Mouse (Mus musculus): ENCODE results near the gene Vamp5. TPM values are rescaled to one million over a fixed set of nuclear protein-coding genes. Genes with fewer than 3 reads are reported as not detected.

Vamp5 gene
- polyA plus RNA-seq, 1 experiment from 2014 or later, result 19.4 TPM

DNA sequence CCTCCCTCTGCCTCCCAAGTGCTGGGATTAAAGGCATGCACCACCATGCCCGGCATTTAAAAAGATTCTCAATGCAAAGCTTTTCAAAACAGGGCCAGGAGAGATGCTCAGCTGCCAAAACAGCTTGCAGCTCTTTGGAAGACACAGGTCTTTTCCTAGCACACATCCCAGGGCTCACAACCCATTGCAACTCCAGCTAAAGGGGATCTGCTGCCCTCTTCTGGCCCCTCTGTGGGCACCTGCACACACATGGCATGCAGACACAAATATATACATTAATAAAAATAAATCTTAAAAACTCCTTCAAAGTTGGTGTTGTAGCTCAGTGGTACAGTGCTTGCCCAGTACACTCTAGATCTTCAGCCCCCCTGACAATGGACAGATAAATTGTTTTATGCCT, 29.7 kb upstream of the Vamp5 start:
- Histone ChIP-seq H3K4me1 (replicated peaks) (peaks cover 2% of the 10 kb centered on the region), H3K27me3 (replicated peaks) (no peaks in the 10 kb centered on the region), H3K9ac (no peak overlapping the region), H3K4me3 (replicated peaks) (no peak overlapping the region), H3K9me3 (no peaks in the 10 kb centered on the region), H3K27ac (no peak overlapping the region), H3K4me2 (replicated peaks) (no peak overlapping the region), H3K36me3 (no peaks in the 10 kb centered on the region)
- WGBS, result 25% methylated on average over 1 of the region's 1 CpGs
- ATAC-seq, result no peak

DNA sequence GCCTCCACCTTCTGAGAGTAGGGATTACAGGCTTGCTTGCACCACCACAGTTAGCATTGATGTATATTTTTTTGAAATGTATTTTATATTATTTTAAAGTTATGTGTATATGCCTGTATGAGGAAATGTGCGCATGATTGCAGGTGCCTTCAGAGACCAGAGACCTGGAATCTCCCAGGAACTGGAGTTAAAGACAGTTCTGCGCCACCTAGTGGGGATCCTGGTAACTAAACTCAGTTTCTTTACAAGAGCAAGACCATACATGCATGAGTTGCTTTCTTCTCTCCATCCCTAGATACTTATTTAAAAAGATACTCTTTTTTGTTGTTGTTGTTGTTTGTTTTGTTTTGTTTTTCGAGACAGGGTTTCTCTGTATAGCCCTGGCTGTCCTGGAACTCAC, 29.3 kb upstream of the Vamp5 start:
- Histone ChIP-seq H3K27me3 (replicated peaks) (no peaks in the 10 kb centered on the region), H3K36me3 (no peaks in the 10 kb centered on the region), H3K27ac (no peak overlapping the region), H3K9ac (no peak overlapping the region), H3K4me1 (replicated peaks) (no peaks in the 10 kb centered on the region), H3K4me2 (replicated peaks) (no peak overlapping the region), H3K9me3 (no peaks in the 10 kb centered on the region), H3K4me3 (replicated peaks) (no peak overlapping the region)
- ATAC-seq, result no peak
- WGBS, result 9% methylated on average over 3 of the region's 3 CpGs

DNA sequence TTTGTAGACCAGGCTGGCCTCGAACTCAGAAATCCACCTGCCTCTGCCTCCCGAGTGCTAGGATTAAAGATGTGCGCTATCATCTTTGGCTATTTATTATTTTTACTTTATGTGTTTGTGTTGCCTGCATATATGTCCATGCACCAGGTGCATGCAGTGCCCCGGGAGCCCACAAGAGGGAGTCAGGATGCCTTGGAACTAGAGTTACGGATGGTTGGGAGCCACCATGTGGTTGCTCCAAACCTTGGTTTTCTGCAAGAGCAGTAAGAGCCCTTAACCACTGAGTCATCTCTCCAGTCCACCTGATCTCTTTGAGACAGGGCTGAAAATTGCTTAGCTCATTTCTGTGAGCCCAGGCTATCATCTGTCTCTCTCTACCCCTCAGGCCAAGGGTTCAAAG, 26.9 kb upstream of the Vamp5 start:
- no peaks in the 10 kb centered on the region for H3K9me3 ChIP-seq
- H3K27me3 ChIP-seq (replicated peaks), result no peaks in the 10 kb centered on the region
- H3K36me3 ChIP-seq, result no peaks in the 10 kb centered on the region
- no peak overlapping the region for H3K9ac ChIP-seq
- H3K4me2 ChIP-seq (replicated peaks), result no peak overlapping the region
- H3K4me1 ChIP-seq (replicated peaks), result no peaks in the 10 kb centered on the region
- WGBS, result 3% methylated on average over 5 of the region's 5 CpGs
- peak; percentile 76 for ATAC-seq
- no peak overlapping the region for H3K4me3 ChIP-seq (replicated peaks)
- H3K27ac ChIP-seq, result no peak overlapping the region

DNA sequence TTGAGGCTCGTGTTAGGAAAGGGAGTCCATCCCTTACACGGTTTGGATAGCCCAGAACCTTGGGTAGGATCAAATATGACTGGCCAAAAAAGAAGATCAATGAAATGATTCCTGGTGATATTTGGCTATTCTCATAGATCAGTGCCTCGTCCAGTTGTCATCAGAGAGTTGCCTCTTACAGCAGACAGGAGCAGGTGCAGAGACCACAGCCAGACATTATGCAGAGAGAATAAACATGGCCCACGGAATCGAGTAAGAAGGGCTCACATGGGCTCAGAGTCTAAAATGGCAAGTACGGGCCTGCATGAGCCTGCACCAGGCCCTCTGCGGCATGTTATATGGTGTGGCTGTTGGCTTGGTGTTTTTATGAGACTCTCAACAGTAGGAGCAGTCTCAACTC, 25.1 kb upstream of the Vamp5 start:
- ATAC-seq, result no peak
- Histone ChIP-seq H3K27me3 (replicated peaks) (no peaks in the 10 kb centered on the region), H3K9me3 (no peaks in the 10 kb centered on the region), H3K4me3 (replicated peaks) (no peak overlapping the region), H3K4me2 (replicated peaks) (no peak overlapping the region), H3K9ac (no peak overlapping the region), H3K36me3 (no peaks in the 10 kb centered on the region), H3K4me1 (replicated peaks) (no peaks in the 10 kb centered on the region), H3K27ac (no peak overlapping the region)
- 74% methylated on average over 7 of the region's 7 CpGs for WGBS

DNA sequence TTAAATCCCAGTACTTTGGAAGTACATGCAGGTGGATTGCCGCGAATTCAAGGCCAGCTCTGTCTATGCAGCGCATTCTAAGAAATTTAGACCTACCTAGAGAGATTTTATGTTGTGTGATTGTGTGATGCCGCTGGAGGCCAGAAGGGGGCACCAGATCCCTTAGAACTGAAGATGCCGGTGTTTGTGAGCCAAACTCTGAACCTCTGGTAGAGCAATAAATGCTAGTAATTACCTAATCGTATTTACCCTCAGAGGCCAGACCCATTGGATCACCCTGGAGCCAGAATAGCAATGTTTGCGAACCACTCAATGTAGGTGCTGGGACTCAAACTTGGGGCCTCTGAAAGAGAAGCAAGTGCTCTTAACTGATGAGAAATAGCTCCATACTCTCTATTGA, 21.6 kb upstream of the Vamp5 start:
- H3K27ac ChIP-seq, result no peak overlapping the region
- H3K9ac ChIP-seq, result no peak overlapping the region
- H3K9me3 ChIP-seq, result no peaks in the 10 kb centered on the region
- H3K4me1 ChIP-seq (replicated peaks), result no peaks in the 10 kb centered on the region
- no peaks in the 10 kb centered on the region for H3K27me3 ChIP-seq (replicated peaks)
- no peak overlapping the region for H3K4me3 ChIP-seq (replicated peaks)
- 28% methylated on average over 7 of the region's 7 CpGs for WGBS
- H3K4me2 ChIP-seq (replicated peaks), result no peak overlapping the region
- ATAC-seq, result peak; percentile 64; the same call in 1 of the 2 replicates
- H3K36me3 ChIP-seq, result no peaks in the 10 kb centered on the region

DNA sequence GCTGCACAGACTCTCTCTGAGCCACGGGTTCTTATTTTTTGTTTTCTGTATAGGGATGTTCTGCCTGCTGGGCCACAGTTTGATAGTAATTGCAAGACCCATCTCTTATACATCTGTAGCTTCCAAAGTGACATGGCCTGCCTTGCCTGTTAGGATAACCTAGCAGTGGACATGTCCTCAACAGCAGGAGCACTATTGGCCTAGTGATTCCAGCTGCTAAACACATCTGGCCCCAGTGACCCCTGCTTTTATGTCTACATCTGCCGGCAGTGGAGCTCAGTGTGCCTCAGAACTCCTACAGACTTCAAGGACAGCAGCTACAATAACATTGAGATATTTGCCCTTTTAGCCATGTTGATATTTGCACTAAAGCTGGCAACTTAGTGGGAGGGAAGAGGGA, 19.7 kb upstream of the Vamp5 start:
- Histone ChIP-seq H3K36me3 (no peaks in the 10 kb centered on the region), H3K9ac (no peak overlapping the region), H3K27ac (no peak overlapping the region), H3K4me1 (replicated peaks) (no peaks in the 10 kb centered on the region), H3K27me3 (replicated peaks) (no peaks in the 10 kb centered on the region), H3K4me2 (replicated peaks) (no peak overlapping the region), H3K9me3 (no peaks in the 10 kb centered on the region), H3K4me3 (replicated peaks) (no peak overlapping the region)
- 61% methylated on average over 2 of the region's 2 CpGs for WGBS
- no peak for ATAC-seq

DNA sequence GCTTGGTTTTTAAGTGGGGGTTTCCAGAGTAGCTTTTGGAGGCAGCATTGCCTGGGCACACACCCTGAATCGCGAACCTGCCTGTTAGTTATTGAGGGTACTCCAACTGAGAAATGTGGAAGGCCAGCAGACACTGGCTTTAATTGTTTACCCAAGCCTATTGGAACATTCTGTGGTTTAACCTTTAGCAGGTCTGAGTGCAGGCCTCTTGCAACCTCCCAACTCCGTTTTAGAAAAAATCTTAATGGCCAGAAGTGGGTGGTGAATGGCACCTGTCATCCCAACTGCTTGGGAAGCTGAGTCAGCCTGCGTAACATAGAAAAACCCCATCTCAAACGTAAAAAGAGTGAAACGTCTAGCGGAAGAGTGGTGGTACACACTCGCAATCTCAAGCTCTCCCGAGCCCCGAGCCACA, 16.6 kb upstream of the Vamp5 start:
- WGBS, result 73% methylated on average over 10 of the region's 10 CpGs
- H3K4me2 ChIP-seq (replicated peaks), result no peak overlapping the region
- no peaks in the 10 kb centered on the region for H3K27me3 ChIP-seq (replicated peaks)
- ATAC-seq, result no peak
- no peaks in the 10 kb centered on the region for H3K9me3 ChIP-seq
- H3K9ac ChIP-seq, result no peak overlapping the region
- no peak overlapping the region for H3K4me3 ChIP-seq (replicated peaks)
- H3K27ac ChIP-seq, result no peak overlapping the region
- H3K4me1 ChIP-seq (replicated peaks), result no peaks in the 10 kb centered on the region
- no peaks in the 10 kb centered on the region for H3K36me3 ChIP-seq

DNA sequence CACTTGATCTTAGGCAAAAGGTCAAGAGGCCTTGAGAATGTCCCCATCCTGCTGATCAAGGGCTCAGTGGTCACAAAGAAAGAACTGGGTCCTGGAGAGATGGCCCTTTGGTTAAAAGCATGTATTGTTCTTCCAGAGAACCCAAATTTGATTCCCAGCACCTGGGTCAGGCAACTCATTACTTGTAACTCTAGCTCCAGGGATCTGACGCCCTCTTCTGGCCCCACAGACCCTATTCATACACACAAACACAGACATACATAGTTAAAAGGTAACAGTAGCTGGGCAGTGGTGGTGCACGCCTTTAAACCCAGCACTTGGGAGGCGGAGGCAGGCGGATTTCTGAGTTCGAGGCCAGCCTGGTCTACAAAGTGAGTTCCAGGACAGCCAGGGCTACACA, 12.1 kb upstream of the Vamp5 start:
- WGBS, result 91% methylated on average over 5 of the region's 5 CpGs

DNA sequence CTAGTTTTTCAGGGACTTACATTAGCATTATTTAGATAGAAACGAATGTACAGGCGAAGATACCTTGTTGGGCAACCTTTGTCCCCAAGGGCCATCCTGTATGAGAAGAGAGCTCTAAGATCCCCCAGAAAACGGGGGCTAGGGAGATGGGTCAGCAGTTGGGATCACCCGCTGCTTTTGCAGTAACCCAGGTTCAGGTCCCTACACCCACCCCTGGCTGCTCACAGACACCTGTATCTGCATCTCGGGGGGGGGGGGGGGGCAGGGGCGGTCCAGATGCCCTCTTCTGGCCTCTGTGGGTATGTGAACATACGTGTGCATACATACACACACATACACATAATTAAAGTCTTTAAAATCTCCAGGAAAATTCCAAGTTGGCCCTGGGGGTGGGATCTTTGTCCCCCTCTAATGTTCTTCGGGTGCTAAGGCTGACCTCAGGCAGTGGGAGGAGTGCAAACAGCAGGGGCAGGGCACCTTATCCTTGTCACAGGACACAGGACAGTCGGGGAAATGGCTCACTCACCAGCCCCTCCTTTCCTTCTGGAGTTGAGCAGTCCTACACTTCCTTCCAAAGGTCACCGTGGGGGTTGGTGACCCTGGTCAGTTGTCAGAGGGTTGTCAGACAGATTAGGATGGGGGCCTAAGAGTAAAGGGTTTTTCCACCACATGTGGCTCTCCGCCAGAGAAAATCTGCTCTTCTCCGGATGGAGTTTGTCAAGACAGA, 10.7 kb upstream of the Vamp5 start:
- peak overlapping the region; percentile 60 for H3K4me3 ChIP-seq (replicated peaks)
- 0 out of 2 replicates have a peak, but pooled peaks cover 4% of the 10 kb centered on the region for H3K36me3 ChIP-seq
- peak overlapping the region; percentile 74 for H3K4me2 ChIP-seq (replicated peaks)
- no peaks in the 10 kb centered on the region for H3K9me3 ChIP-seq
- peak overlapping the region; percentile 98 for H3K27ac ChIP-seq
- 13% methylated on average over 12 of the region's 12 CpGs for WGBS
- peak; percentile 60 for ATAC-seq
- peaks cover 24% of the 10 kb centered on the region for H3K4me1 ChIP-seq (replicated peaks)
- H3K9ac ChIP-seq, result peak overlapping the region; percentile 79
- no peaks in the 10 kb centered on the region for H3K27me3 ChIP-seq (replicated peaks)

More for the DNA sequence above, 12.1 kb upstream of the Vamp5 start:
- Histone ChIP-seq H3K9me3 (no peaks in the 10 kb centered on the region), H3K4me2 (replicated peaks) (no peak overlapping the region), H3K27me3 (replicated peaks) (no peaks in the 10 kb centered on the region), H3K4me3 (replicated peaks) (no peak overlapping the region), H3K4me1 (replicated peaks) (peaks cover 24% of the 10 kb centered on the region), H3K36me3 (no peaks in the 10 kb centered on the region), H3K9ac (no peak overlapping the region), H3K27ac (no peak overlapping the region)
- ATAC-seq, result no peak

DNA sequence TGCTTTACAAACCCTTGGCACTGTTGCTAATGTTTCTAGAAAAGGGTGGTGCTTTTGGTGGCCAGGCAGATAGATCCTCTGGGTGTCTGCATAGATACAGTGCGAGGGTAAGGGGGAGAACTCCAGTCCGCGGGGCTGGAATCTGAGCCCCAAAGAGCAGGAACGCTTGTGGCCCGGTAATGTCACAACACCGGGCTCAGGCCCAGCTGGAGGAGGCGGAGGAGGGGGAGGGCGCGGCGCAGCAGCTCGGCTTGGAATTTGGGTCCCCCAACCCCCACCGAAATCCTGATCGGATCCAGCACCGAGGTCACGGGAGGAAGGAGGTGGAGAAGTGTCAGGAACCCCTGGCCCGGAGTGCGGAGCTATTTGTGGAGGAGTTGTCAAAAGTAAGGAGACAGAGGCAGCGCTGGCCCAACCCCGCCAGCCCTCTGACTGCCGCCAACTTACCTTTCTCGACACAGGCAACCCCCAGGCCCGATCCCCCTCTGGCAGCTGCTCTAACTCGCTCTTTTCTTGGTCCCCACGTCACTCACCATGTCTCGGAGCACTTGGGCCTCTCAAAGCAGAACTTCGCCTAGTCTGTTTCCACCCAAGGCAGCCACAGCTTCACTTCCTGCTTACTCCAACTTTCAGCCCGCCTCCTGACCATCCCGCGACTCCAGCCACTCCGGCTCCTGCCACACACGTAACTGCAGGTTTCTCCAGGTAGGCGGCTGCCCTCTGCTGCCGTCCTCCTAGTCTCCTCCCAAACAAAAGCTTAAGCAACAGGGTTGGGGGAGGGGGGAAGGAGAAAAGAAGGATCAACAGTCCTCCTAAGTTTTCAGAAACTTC, 9.9 kb upstream of the Vamp5 start, which contains the start of gene Vamp8:
TSS of gene Vamp8 (minus strand) at position 763 of the 831 bp plus-strand sequence.
- Histone ChIP-seq H3K9ac (peak within 1 kb of the TSS; percentile 79), H3K9me3 (no peaks in the 10 kb centered on the region), H3K27ac (peak within 1 kb of the TSS; percentile 98), H3K4me3 (replicated peaks) (peak within 1 kb of the TSS; percentile 60), H3K4me2 (replicated peaks) (peak within 1 kb of the TSS; percentile 74), H3K4me1 (replicated peaks) (peaks cover 24% of the 10 kb centered on the region), H3K27me3 (replicated peaks) (no peaks in the 10 kb centered on the region), H3K36me3 (peaks cover 6% of the 10 kb centered on the region; the same call in 1 of the 2 replicates)
- WGBS, result under 1% methylated on average over 33 of the region's 33 CpGs
- ATAC-seq, result peak; percentile 91

DNA sequence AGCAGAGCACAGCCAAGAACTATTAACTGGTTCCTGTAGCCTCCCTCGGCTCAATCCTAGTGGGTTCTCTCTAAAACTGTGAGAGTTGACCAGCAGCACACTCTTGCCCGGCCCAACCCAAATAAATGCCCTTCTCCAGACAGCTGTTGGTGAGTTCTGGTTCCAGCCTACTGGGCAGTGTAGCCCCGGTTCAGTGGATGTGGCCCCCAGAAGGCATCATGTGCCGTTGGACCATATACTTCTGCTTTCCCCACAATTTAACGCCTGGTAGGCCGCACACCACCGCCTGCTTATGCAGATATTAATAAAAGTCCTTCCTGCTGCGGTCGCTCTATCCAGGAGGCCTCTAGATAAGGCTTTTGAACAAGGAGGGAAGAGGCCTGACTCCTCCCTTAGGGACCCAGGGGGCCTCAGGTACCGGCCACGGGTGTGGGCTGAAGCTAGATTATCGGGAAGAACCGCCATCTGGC, 9.2 kb upstream of the Vamp5 start:
- Histone ChIP-seq H3K27me3 (replicated peaks) (no peaks in the 10 kb centered on the region), H3K36me3 (peaks cover 8% of the 10 kb centered on the region; the same call in 1 of the 2 replicates), H3K27ac (peak overlapping the region; percentile 98), H3K4me2 (replicated peaks) (peak overlapping the region; percentile 74), H3K9ac (peak overlapping the region; percentile 79), H3K9me3 (no peaks in the 10 kb centered on the region), H3K4me1 (replicated peaks) (peaks cover 24% of the 10 kb centered on the region), H3K4me3 (replicated peaks) (peak overlapping the region; percentile 60)
- WGBS, result 7% methylated on average over 13 of the region's 13 CpGs
- peak; percentile 84 for ATAC-seq

DNA sequence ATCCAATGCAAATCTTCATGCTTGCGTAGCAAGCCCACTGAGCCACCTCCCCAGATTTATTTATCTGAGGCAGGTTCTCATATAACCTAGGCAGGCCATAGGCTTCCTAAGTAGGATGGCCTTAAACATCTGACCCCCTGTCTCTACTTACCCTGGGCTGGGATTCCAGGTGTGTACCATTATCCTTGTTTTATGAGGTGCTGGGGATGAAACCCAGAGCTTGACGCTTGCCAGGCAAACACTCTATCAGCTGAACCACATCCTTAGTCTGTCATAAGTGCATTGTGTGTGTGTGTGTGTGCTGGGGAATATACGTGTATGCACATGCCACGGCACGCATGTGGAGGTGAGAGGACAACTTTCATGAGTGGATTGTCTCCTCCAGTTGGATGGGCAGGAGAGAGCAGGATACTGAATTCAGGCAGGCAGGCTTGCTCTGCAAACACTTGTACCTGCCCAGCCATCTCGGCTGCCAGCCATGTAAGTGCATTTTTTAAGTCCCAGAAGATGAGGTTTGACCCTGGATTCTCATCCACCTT, 8.6 kb upstream of the Vamp5 start:
- Histone ChIP-seq H3K9me3 (no peaks in the 10 kb centered on the region), H3K4me1 (replicated peaks) (peaks cover 24% of the 10 kb centered on the region), H3K27ac (peak overlapping the region; percentile 98), H3K4me2 (replicated peaks) (peak overlapping the region; percentile 74), H3K27me3 (replicated peaks) (no peaks in the 10 kb centered on the region), H3K9ac (peak overlapping the region; percentile 79; the same call in 1 of the 2 replicates), H3K4me3 (replicated peaks) (peak overlapping the region; percentile 60; the same call in 1 of the 2 replicates), H3K36me3 (peaks cover 8% of the 10 kb centered on the region; the same call in 1 of the 2 replicates)
- 75% methylated on average over 6 of the region's 6 CpGs for WGBS
- ATAC-seq, result no peak
